Mouse (Mus musculus) spleen, postnatal 14 days (tissue): ENCODE measurements around the gene Prss38.

Experiments used
- DNase-seq, 2 experiments: peaks; one replicate each; pipeline ENCODE4 v3.0.0; 2021 to 2022; ENCODE audit warnings: low spot score in 2 of 2

Prss38 gene

GRCm38 (mm10) chr11:59324777-59325176 is 50.7 kb downstream of the Prss38 start:
- no peak for DNase-seq

- no peak for DNase-seq
Observed at GRCm38 (mm10) chr11:59322988-59323387, 52.5 kb downstream of the Prss38 start.
